Mouse (Mus musculus) E14TG2a.4 (cell line): Measurements from ENCODE around the gene Usf1.

Experiments
- CTCF ChIP-seq: conservative IDR thresholded peaks from 2 replicates; pipeline ENCODE4 v1.5.1; 2014; ENCODE audit warnings: low read length
- POU5F1 ChIP-seq: IDR thresholded peaks from 2 replicates; pipeline ENCODE4 v1.6.1; 2014; ENCODE audit warnings: low read length, borderline replicate concordance

DNA sequence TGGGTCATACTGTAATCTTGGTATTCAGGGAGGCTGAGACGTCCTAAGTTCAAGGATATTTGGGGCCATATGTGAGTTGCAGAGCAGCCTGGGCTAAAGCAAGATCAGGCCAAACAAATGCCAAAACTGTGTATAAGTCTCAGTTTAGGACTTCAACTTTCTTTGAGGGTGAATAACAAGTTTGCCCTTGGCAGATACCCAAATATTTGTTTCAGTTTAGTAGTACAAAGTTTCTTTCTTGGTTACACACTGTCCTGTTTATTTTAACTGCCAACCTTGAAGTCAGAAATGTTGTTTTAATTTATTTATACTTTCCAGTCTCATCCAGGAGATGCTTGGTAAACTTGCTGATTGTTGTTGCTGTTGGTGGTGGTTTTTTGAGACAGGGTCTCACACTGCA lies 24.9 kb downstream of the Usf1 start:
- TF ChIP-seq CTCF (no peak), POU5F1 (no peak)
